Comparison of ENCODE assay signal across 18 mouse cellular contexts in the genomic region with DNA sequence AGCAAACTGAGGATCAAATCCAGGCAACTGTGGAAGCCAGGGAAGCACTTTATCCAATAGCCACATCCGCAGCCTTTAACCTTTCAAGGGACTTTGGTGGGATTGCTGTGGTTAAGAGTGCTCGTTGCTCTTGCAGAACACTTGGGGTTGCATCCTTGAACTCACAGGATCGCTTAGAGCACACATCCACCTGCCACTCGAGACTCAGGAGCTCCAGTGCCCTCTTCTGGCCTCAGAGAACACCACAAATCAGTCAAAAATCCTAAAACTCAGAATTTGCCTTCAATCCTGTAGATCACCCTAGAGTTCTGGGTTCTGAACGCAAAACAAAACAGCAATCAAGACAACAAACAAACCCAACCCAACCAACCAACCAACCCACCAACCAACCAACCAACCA.
DNase-seq lines count a peak whose midpoint lies in the region; ATAC-seq and TF ChIP-seq lines count a peak whose summit lies in the region.
"Had no signal": no experiment of that assay in that cellular context is flagged by ENCODE, and none has a peak within 500 bp of the region (broad histone marks: within the 10 kb centered on the region; RNA-seq: fewer than 3 reads in every experiment).

No protein-coding gene starts in this region.

- no peak overlapping the region for H3K9ac ChIP-seq in intestine, postnatal 0 days (ENCODE audit: low read depth, low read length)
- H3K9ac ChIP-seq in intestine, embryonic 15.5 days: no peak overlapping the region
- H3K9ac ChIP-seq: hindbrain, embryonic 13.5 days; limb, embryonic 13.5 days; lung, embryonic 15.5 days had no signal

- TF ChIP-seq CTCF in intestine, postnatal 0 days (IDR thresholded peaks at IDR 0.05; ENCODE audit: low read depth): peak; percentile 33
- peak; percentile 48 for TF ChIP-seq CTCF in Patski (IDR thresholded peaks at IDR 0.05)

- whole genome bisulfite sequencing in intestine, postnatal 0 days: 64% methylated on average over 5 of the region's 5 CpGs
- WGBS in intestine, embryonic 15.5 days: 64% methylated on average over 5 of the region's 5 CpGs

- no peaks in the 10 kb centered on the region for H3K27me3 ChIP-seq in intestine, postnatal 0 days (replicated peaks; ENCODE audit: control insufficient read depth, insufficient read depth, low read length)
- no peaks in the 10 kb centered on the region for H3K27me3 ChIP-seq in intestine, embryonic 15.5 days (replicated peaks)
- H3K27me3 ChIP-seq in Patski: peaks cover 16% of the 10 kb centered on the region
- H3K27me3 ChIP-seq: hindbrain, embryonic 13.5 days; limb, embryonic 13.5 days; lung, embryonic 15.5 days had no signal

- H3K4me1 ChIP-seq in intestine, postnatal 0 days (replicated peaks; ENCODE audit: control insufficient read depth, insufficient read depth, low read length): no peaks in the 10 kb centered on the region
- no peaks in the 10 kb centered on the region for H3K4me1 ChIP-seq in intestine, embryonic 15.5 days (replicated peaks)
- H3K4me1 ChIP-seq: hindbrain, embryonic 13.5 days; limb, embryonic 13.5 days; lung, embryonic 15.5 days had no signal

- DNase-seq in A20 (ENCODE audit: low read depth, low spot score) (peak; percentile 17), Patski (ENCODE audit: low read depth, low spot score) (no peak)
- DNase-seq in B cell, adult 2 months: no peak
- DNase-seq in lung, adult 18-20 months: no peak
- DNase-seq: cerebellum, adult 18-20 months; gastrocnemius, postnatal 25 days; heart, postnatal 10 days; kidney, postnatal 25 days; retina, postnatal 1 day; right cerebral cortex, postnatal 4 days had no signal

- no peaks in the 10 kb centered on the region for H3K9me3 ChIP-seq in intestine, postnatal 0 days (ENCODE audit: control insufficient read depth)
- no peaks in the 10 kb centered on the region for H3K9me3 ChIP-seq in intestine, embryonic 15.5 days
- H3K9me3 ChIP-seq: forebrain, embryonic 10.5 days; hindbrain, embryonic 13.5 days; limb, embryonic 13.5 days; lung, embryonic 15.5 days had no signal

- H3K4me2 ChIP-seq in intestine, postnatal 0 days (replicated peaks; ENCODE audit: low read depth): no peak overlapping the region
- no peak overlapping the region for H3K4me2 ChIP-seq in intestine, embryonic 15.5 days (replicated peaks)
- H3K4me2 ChIP-seq: hindbrain, embryonic 13.5 days; limb, embryonic 13.5 days; lung, embryonic 15.5 days had no signal

- no peaks in the 10 kb centered on the region for H3K36me3 ChIP-seq in intestine, postnatal 0 days (ENCODE audit: control insufficient read depth, insufficient read depth)
- H3K36me3 ChIP-seq in intestine, embryonic 15.5 days: no peaks in the 10 kb centered on the region
- H3K36me3 ChIP-seq: forebrain, embryonic 10.5 days; hindbrain, embryonic 13.5 days; limb, embryonic 13.5 days; lung, embryonic 15.5 days had no signal

- POLR2A ChIA-PET in Patski (lab: Charles Lee): no interaction called here

- no peak for ATAC-seq in intestine, postnatal 0 days
- ATAC-seq in intestine, embryonic 15.5 days: no peak
- no peak for ATAC-seq in Patski
- peak; percentile 67 for ATAC-seq in megakaryocyte progenitor cell, adult 5-6 weeks (replicated peaks; ENCODE audit: poor library complexity)
- ATAC-seq: midbrain, embryonic 16.5 days had no signal

- in situ Hi-C loops in Patski (cut with MboI; ENCODE audit: low pct_unique_long_range_greater_than_20kb): loop anchor here (5.0 kb wide), 1 partner anchor 351 kb away; no protein-coding TSS in a partner anchor

- H3K4me3 ChIP-seq in intestine, postnatal 0 days (ENCODE audit: low read depth, low read length): no peak overlapping the region
- H3K4me3 ChIP-seq in intestine, embryonic 15.5 days (replicated peaks): no peak overlapping the region
- H3K4me3 ChIP-seq: forebrain, embryonic 10.5 days; hindbrain, embryonic 13.5 days; limb, embryonic 13.5 days; lung, embryonic 15.5 days had no signal

- no peak overlapping the region for H3K27ac ChIP-seq in intestine, postnatal 0 days (ENCODE audit: low read depth, low read length)
- H3K27ac ChIP-seq in intestine, embryonic 15.5 days: no peak overlapping the region
- H3K27ac ChIP-seq: forebrain, embryonic 10.5 days; hindbrain, embryonic 13.5 days; limb, embryonic 13.5 days; lung, embryonic 15.5 days had no signal

- CTCF ChIA-PET in Patski (lab: Charles Lee): no interaction called here
